Mouse (Mus musculus) forebrain, embryonic 12.5 days (tissue): ENCODE measurements around the gene Gm9970. TPM values are rescaled to one million over a fixed set of nuclear protein-coding genes. Genes with fewer than 3 reads are reported as not detected.
A peak's percentile ranks its signal among the peaks of the same experiment; 100 is the strongest.

Source experiments
- ATAC-seq: fragments of 200-750 bp; cut with Nextera tagmentation; 2 replicates; pipeline ENCODE4 v1.8.0; 2017; ENCODE audit warnings: moderate TSS enrichment; ENCODE audit not compliant: low FRiP score
- H3K27ac ChIP-seq: fragments of 300-500 bp; sonication (generic); 2 replicates; pipeline ENCODE4 v1.5.1; 2016; ENCODE audit warnings: mild to moderate bottlenecking
- H3K27me3 ChIP-seq: fragments of 300-500 bp; sonication (generic); 2 replicates; pipeline ENCODE4 v1.6.1; 2016; ENCODE audit warnings: mild to moderate bottlenecking
- H3K36me3 ChIP-seq: fragments of 300-500 bp; sonication (generic); replicated peaks from 2 replicates; pipeline ENCODE4 v1.6.1; 2016; ENCODE audit warnings: mild to moderate bottlenecking
- H3K4me1 ChIP-seq: fragments of 300-500 bp; sonication (generic); 2 replicates; pipeline ENCODE4 v1.6.1; 2016
- H3K4me2 ChIP-seq: fragments of 300-500 bp; sonication (generic); 2 replicates; pipeline ENCODE4 v1.6.1; 2016; ENCODE audit warnings: mild to moderate bottlenecking, moderate library complexity
- H3K4me3 ChIP-seq: fragments of 300-500 bp; sonication (generic); replicated peaks from 2 replicates; pipeline ENCODE4 v1.5.1; 2016; ENCODE audit warnings: mild to moderate bottlenecking
- H3K9ac ChIP-seq: fragments of 300-500 bp; sonication (generic); 2 replicates; pipeline ENCODE4 v1.6.1; 2016; ENCODE audit warnings: mild to moderate bottlenecking
- H3K9me3 ChIP-seq: fragments of 300-500 bp; sonication (generic); 2 replicates; pipeline ENCODE4 v1.6.1; 2016
- WGBS: fragments of 180-500 bp; shearing (Covaris S2); methylation state at CpG from one replicate; pipeline ENCODE4 v1.1.7; 2016; 5-methylcytosine and 5-hydroxymethylcytosine counted together
- polyA plus RNA-seq: library from polyadenylated mRNA; unstranded; fragments of >200 nt; fragmentation: Nextera tagmentation; extraction: Ambion mirVana; gene quantifications from 2 replicates; pipeline ENCODE4 v1.2.1, GENCODE M21; 2016

The Gm9970 gene
- polyA plus RNA-seq, 1 experiment from 2014 or later = 0.89 TPM

- Histone ChIP-seq H3K4me3 (peak overlapping the region; percentile 14), H3K27me3 (no peaks in the 10 kb centered on the region), H3K4me1 (peaks cover 25% of the 10 kb centered on the region), H3K9ac (no peak overlapping the region), H3K36me3 (peaks cover 82% of the 10 kb centered on the region), H3K27ac (peak overlapping the region; percentile 10; the same call in 1 of the 2 replicates), H3K9me3 (peaks cover 5% of the 10 kb centered on the region), H3K4me2 (no peak overlapping the region)
- WGBS = 90% methylated on average over 27 of the region's 27 CpGs
- ATAC-seq = no peak
Observed at GRCm38 (mm10) chr5:31200327-31200768, 40.7 kb downstream of the Gm9970 start.

GRCm38 (mm10) chr5:31199893-31200292 lies 41.1 kb downstream of the Gm9970 start:
- Histone ChIP-seq H3K4me2 (no peak overlapping the region), H3K4me3 (peak overlapping the region; percentile 14), H3K27ac (peak overlapping the region; percentile 10; the same call in 1 of the 2 replicates), H3K4me1 (peaks cover 25% of the 10 kb centered on the region), H3K27me3 (no peaks in the 10 kb centered on the region), H3K36me3 (peaks cover 82% of the 10 kb centered on the region), H3K9me3 (peaks cover 5% of the 10 kb centered on the region), H3K9ac (no peak overlapping the region)
- WGBS = 85% methylated on average over 9 of the region's 9 CpGs
- ATAC-seq = no peak

- Histone ChIP-seq H3K4me3 (no peak overlapping the region), H3K36me3 (peaks cover 82% of the 10 kb centered on the region)
Observed at GRCm38 (mm10) chr5:31199321-31199892, 41.6 kb downstream of the Gm9970 start.

GRCm38 (mm10) chr5:31198616-31199320 lies 42.3 kb downstream of the Gm9970 start:
- Histone ChIP-seq H3K9me3 (peaks cover 5% of the 10 kb centered on the region), H3K9ac (no peak overlapping the region), H3K36me3 (peaks cover 75% of the 10 kb centered on the region), H3K27me3 (no peaks in the 10 kb centered on the region), H3K4me1 (peaks cover 35% of the 10 kb centered on the region), H3K27ac (no peak overlapping the region), H3K4me2 (no peak overlapping the region), H3K4me3 (no peak overlapping the region)
- ATAC-seq = no peak
- 82% methylated on average over 5 of the region's 5 CpGs for WGBS

More at GRCm38 (mm10) chr5:31199321-31199892, 41.6 kb downstream of the Gm9970 start:
- Histone ChIP-seq H3K27ac (0 out of 2 replicates have a peak overlapping the region, but pooled peaks have one; percentile 10), H3K9me3 (peaks cover 5% of the 10 kb centered on the region), H3K9ac (no peak overlapping the region), H3K4me2 (no peak overlapping the region), H3K27me3 (no peaks in the 10 kb centered on the region), H3K4me1 (peaks cover 28% of the 10 kb centered on the region)
- 90% methylated on average over 19 of the region's 19 CpGs for WGBS
- ATAC-seq = no peak

- ATAC-seq = no peak
- Histone ChIP-seq H3K27me3 (no peaks in the 10 kb centered on the region), H3K9ac (no peak overlapping the region), H3K36me3 (peaks cover 69% of the 10 kb centered on the region), H3K4me2 (no peak overlapping the region), H3K27ac (no peak overlapping the region), H3K9me3 (peaks cover 5% of the 10 kb centered on the region), H3K4me1 (peaks cover 36% of the 10 kb centered on the region), H3K4me3 (no peak overlapping the region)
- 84% methylated on average over 9 of the region's 9 CpGs for WGBS
Observed at GRCm38 (mm10) chr5:31198170-31198569, 42.9 kb downstream of the Gm9970 start.

GRCm38 (mm10) chr5:31197072-31197471 lies 44.0 kb downstream of the Gm9970 start:
- peaks cover 64% of the 10 kb centered on the region for H3K36me3 ChIP-seq

GRCm38 (mm10) chr5:31196207-31196606 lies 44.8 kb downstream of the Gm9970 start:
- Histone ChIP-seq H3K9ac (no peak overlapping the region), H3K27ac (no peak overlapping the region), H3K9me3 (peaks cover 5% of the 10 kb centered on the region), H3K4me1 (peaks cover 38% of the 10 kb centered on the region), H3K27me3 (no peaks in the 10 kb centered on the region), H3K4me2 (no peak overlapping the region), H3K36me3 (peaks cover 64% of the 10 kb centered on the region), H3K4me3 (no peak overlapping the region)
- no peak for ATAC-seq
- 91% methylated on average over 10 of the region's 10 CpGs for WGBS

More at GRCm38 (mm10) chr5:31197072-31197471, 44.0 kb downstream of the Gm9970 start:
- H3K27me3 ChIP-seq = no peaks in the 10 kb centered on the region
- H3K4me1 ChIP-seq = peaks cover 33% of the 10 kb centered on the region
- no peak overlapping the region for H3K4me2 ChIP-seq
- H3K27ac ChIP-seq = no peak overlapping the region
- 92% methylated on average over 12 of the region's 12 CpGs for WGBS
- ATAC-seq = no peak
- no peak overlapping the region for H3K9ac ChIP-seq
- H3K4me3 ChIP-seq = no peak overlapping the region
- peaks cover 5% of the 10 kb centered on the region for H3K9me3 ChIP-seq

GRCm38 (mm10) chr5:31195671-31196070 lies 45.4 kb downstream of the Gm9970 start:
- WGBS = 94% methylated on average over 4 of the region's 4 CpGs

GRCm38 (mm10) chr5:31194486-31195485 lies 46.2 kb downstream of the Gm9970 start:
- 0 out of 2 replicates have a peak overlapping the region, but pooled peaks have one; percentile 92 for H3K9ac ChIP-seq

More at GRCm38 (mm10) chr5:31195671-31196070, 45.4 kb downstream of the Gm9970 start:
- H3K9me3 ChIP-seq = peaks cover 5% of the 10 kb centered on the region
- H3K4me2 ChIP-seq = no peak overlapping the region
- no peak overlapping the region for H3K27ac ChIP-seq
- peaks cover 33% of the 10 kb centered on the region for H3K4me1 ChIP-seq
- ATAC-seq = no peak
- no peaks in the 10 kb centered on the region for H3K27me3 ChIP-seq
- H3K4me3 ChIP-seq = no peak overlapping the region
- H3K36me3 ChIP-seq = peaks cover 67% of the 10 kb centered on the region
- no peak overlapping the region for H3K9ac ChIP-seq

GRCm38 (mm10) chr5:31193631-31194281 lies 47.3 kb downstream of the Gm9970 start:
- Histone ChIP-seq H3K27ac (peak overlapping the region; percentile 80), H3K4me3 (peak overlapping the region; percentile 88), H3K9me3 (no peaks in the 10 kb centered on the region), H3K4me1 (peaks cover 25% of the 10 kb centered on the region), H3K27me3 (no peaks in the 10 kb centered on the region), H3K9ac (peak overlapping the region; percentile 92), H3K4me2 (peak overlapping the region; percentile 94), H3K36me3 (peaks cover 65% of the 10 kb centered on the region)
- ATAC-seq = no peak
- WGBS = 14% methylated on average over 25 of the region's 25 CpGs

More at GRCm38 (mm10) chr5:31194486-31195485, 46.2 kb downstream of the Gm9970 start:
- Histone ChIP-seq H3K27ac (no peak overlapping the region), H3K4me1 (peaks cover 25% of the 10 kb centered on the region), H3K4me2 (peak overlapping the region; percentile 94), H3K4me3 (no peak overlapping the region), H3K27me3 (no peaks in the 10 kb centered on the region), H3K36me3 (peaks cover 67% of the 10 kb centered on the region), H3K9me3 (no peaks in the 10 kb centered on the region)
- 92% methylated on average over 16 of the region's 16 CpGs for WGBS
- ATAC-seq = no peak

- WGBS = under 1% methylated on average over 48 of the region's 48 CpGs
- Histone ChIP-seq H3K36me3 (peaks cover 65% of the 10 kb centered on the region), H3K9me3 (no peaks in the 10 kb centered on the region), H3K27ac (peak within 1 kb of the TSS; percentile 80), H3K4me1 (peaks cover 25% of the 10 kb centered on the region), H3K27me3 (no peaks in the 10 kb centered on the region), H3K4me3 (peak within 1 kb of the TSS; percentile 88), H3K4me2 (peak within 1 kb of the TSS; percentile 94), H3K9ac (peak within 1 kb of the TSS; percentile 92)
- ATAC-seq = peak; percentile 96
Observed at GRCm38 (mm10) chr5:31192939-31193630, 47.9 kb downstream of the Gm9970 start, which contains the start of the genes Snx17 and Eif2b4. Gene Snx17, plus strand, starts transcription at chr5:31193227. Gene Eif2b4, minus strand, starts transcription at chr5:31193430.
